Mouse (Mus musculus) MEL-GATA-1-ER (cell line): Measurements from ENCODE around the gene Mdga1.

Source experiments
- DNase-seq: peaks from one replicate; pipeline ENCODE4 v3.0.0-alpha.2; 2012; ENCODE audit warnings: low read depth; ENCODE audit errors: extremely low read depth

Mdga1 gene

GRCm38 (mm10) chr17:29920089-29920488, 49.8 kb downstream of the Mdga1 start:
- DNase-seq = no peak

GRCm38 (mm10) chr17:29919552-29919920, 50.4 kb downstream of the Mdga1 start:
- DNase-seq = no peak

GRCm38 (mm10) chr17:29918791-29919551, 50.9 kb downstream of the Mdga1 start:
- DNase-seq = no peak

- no peak for DNase-seq
Observed at GRCm38 (mm10) chr17:29916968-29917367, 52.9 kb downstream of the Mdga1 start.

- no peak for DNase-seq
Observed at GRCm38 (mm10) chr17:29915820-29916219, 54.1 kb downstream of the Mdga1 start.

DNA sequence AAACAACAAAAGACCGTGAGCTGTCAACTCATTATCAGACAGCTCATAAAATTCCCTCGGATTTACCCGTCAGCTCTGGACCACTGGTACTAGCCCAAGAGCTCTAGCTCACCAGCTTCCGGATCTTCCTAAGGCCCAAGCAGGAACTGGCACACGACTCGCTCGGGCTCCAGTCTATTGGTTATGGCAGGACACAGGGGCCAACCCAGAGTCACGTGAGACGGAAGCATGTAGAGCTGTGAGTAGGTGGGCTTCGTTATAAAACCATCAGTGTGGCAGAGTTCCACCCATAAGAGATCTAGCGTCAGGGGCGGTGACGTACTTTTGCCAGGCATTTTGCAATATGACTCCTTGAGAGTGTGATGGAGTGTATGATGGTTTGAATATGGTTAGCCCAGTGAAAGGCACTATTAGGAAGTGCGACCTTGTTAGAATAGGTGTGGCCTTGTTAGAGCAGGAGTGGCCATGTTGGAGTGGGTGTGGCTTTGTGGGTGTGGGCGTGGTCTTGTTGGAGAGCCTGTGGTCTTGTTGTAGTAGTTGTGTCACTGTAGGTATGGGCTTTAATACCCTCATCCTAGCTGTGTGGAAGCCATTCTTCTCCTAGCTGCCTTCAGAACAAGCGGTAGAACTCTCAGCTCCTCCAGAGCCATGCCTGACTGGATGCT, 56.5 kb downstream of the Mdga1 start:
- no peak for DNase-seq

GRCm38 (mm10) chr17:29912733-29913132, 57.2 kb downstream of the Mdga1 start:
- no peak for DNase-seq

GRCm38 (mm10) chr17:29909031-29909430, 60.9 kb downstream of the Mdga1 start:
- DNase-seq = no peak

DNA sequence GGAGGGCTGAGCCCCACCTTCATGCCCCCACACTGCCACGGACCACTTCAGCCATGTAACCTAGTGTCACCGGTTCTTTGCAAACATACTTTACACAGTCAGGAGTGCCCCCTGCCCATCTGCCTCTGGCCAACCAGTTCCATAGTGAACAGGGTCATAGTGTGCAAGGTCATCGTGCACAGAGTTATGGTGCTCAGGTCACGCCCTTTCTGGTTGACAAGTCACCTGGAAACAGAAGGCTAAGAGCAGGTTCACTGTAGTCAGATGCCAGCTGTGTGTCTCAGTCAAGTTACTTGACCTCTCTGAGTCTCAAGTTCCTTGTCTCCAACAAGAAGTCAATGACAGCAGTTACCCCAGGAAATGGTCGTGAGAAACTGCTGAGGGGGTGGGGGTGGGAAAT, 65.2 kb downstream of the Mdga1 start:
- DNase-seq = no peak

DNA sequence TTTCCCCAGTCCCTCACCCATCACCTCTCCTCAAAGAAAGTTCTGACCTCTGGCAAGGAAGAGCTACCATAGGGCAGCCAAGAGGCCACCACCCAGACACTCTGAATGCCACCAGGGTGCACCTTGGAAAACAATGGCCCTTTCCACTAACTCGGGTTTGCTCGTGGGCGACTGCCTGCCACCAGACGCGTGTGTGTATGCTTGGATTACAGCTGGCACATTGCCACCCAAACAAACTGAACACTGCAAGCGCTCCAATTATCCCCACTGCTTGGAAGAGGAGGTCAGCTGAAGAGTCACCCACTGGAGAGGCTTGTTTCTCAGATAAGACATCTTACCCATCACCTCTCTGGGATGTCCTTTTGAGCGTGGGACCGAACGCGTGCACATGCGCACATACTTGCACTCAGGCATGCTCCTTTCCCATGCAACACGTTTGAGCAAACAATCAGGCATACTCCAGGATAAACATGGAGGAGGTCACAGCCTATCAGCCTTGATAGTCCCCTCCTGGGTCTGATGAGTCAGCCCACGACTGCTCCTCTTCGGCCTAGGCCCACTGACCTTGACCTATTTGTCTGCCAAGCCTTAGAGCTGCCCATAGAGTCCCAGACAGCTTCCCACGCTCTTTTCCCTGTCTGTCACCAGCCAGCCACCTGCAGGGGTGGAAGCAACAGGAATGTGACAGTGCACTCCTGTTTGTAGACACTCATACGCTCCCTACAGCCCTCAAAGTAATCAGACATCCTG, 67.3 kb downstream of the Mdga1 start:
- no peak for DNase-seq

- DNase-seq = no peak
Observed at GRCm38 (mm10) chr17:29900289-29900688, 69.6 kb downstream of the Mdga1 start.

GRCm38 (mm10) chr17:29896181-29897054, 73.5 kb downstream of the Mdga1 start:
- no peak for DNase-seq

DNA sequence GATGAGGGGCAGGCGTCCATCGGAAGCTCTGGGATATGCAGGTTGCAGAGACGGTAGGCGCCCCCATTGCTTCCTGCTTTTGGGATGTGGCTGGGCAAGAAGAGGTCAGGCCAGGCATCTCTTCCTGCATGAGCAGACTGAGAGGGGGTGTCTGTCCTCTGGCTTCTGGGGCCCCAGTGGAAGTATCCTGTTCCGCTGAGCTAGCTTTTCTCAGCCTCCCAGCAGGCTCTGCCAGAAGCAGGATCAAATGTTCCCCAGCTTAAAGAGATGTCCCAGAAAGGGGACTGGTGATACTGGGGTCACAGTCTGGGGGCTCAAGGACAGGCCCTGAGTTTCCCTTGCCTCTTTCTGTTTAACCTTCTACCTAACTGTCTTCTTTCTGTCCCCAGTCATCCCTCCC, 74.3 kb downstream of the Mdga1 start:
- DNase-seq = no peak

GRCm38 (mm10) chr17:29894965-29895364, 74.9 kb downstream of the Mdga1 start:
- DNase-seq = no peak

- no peak for DNase-seq
Observed at GRCm38 (mm10) chr17:29890451-29891110, 79.3 kb downstream of the Mdga1 start.

- DNase-seq = no peak
Observed at GRCm38 (mm10) chr17:29888981-29889980, 80.6 kb downstream of the Mdga1 start.

DNA sequence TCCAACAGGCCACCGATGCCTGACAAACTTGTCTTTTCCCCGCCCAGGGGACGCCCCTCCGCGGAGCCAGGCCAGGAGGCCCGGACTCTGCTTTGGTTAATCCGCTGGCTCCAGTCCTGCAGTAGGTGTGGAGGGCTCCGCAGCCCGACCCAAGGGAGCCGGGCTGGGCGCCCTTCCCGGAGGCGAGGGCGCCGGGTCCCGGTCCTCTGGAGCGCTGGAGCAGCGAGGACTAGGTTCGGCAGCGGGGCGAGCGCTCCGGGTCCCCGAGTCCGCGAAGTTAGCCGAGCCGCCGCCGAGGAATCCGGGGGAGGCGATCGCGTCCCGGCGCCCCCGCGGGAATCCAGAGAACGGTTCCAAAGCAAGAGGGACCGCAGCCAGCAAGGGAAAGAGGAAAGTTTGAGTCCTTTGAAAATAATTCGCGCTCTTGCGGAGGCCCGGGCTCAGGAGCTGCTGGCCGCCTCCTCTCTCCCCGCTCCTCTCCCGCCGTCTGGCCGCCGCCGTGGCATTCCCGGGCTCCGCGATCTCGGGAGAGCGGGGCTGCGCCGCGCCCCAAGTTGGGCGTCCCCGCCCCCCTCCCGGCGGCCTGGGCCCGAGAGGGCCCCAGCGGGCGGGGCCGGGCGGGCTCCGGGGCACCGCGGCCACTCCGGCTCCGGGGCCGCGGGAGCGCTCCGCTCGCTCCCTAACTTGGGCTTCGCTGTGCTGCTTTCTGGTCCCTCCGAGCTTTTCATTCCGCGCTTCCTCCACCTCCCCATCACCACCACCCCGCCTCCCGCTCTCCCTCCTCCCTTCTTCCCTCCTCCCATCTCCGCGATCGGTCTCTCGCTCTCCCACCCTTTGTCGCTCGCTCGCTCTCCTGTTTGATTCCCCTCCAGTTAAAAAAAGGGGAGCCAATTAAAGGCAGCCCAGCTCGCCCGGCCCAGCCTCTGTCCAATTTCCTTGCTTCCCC, 81.7 kb downstream of the Mdga1 start:
- no peak for DNase-seq

GRCm38 (mm10) chr17:29887271-29887880, 82.5 kb downstream of the Mdga1 start:
- DNase-seq = no peak
